In genomic region chr12:82588017-82588416, GRCm38 (mm10) we compare ENCODE assay signal across 12 mouse cellular contexts. TPM values are rescaled to one million over a fixed set of nuclear protein-coding genes. Genes with fewer than 3 reads are reported as not detected.
DNase-seq lines count a peak whose midpoint lies in the region; ATAC-seq and TF ChIP-seq lines count a peak whose summit lies in the region.
"Had no signal": no experiment of that assay in that cellular context is flagged by ENCODE, and none has a peak within 500 bp of the region (broad histone marks: within the 10 kb centered on the region; RNA-seq: fewer than 3 reads in every experiment).

Rgs6 (plus strand) TSS chr12:82588292.

- H3K4me2 ChIP-seq in hindbrain, embryonic 15.5 days = 0 out of 2 replicates have a peak within 1 kb of the TSS, but pooled peaks have one; percentile 6
- H3K4me2 ChIP-seq: stomach, embryonic 15.5 days had no signal

- no peak within 1 kb of the TSS for H3K9ac ChIP-seq in hindbrain, embryonic 15.5 days
- H3K9ac ChIP-seq: stomach, embryonic 15.5 days had no signal

- intact Hi-C loops in left cerebral cortex, postnatal 4 days (cut with DNase I) = no loop called here

- TF ChIP-seq CTCF in cerebellum, adult 2 months (IDR thresholded peaks at IDR 0.05; ENCODE audit: borderline replicate concordance, insufficient read depth, low read depth, low read length) = no peak

- H3K27me3 ChIP-seq in cerebellum, adult 2 months (ENCODE audit: control insufficient read depth, insufficient read depth, low read length) = no peaks in the 10 kb centered on the region
- H3K27me3 ChIP-seq in hindbrain, embryonic 15.5 days = no peaks in the 10 kb centered on the region
- H3K27me3 ChIP-seq: stomach, embryonic 15.5 days had no signal

- H3K36me3 ChIP-seq in hindbrain, embryonic 15.5 days = no peaks in the 10 kb centered on the region
- H3K36me3 ChIP-seq: stomach, embryonic 15.5 days had no signal

- TF ChIP-seq POLR2A in cerebellum, adult 2 months (IDR thresholded peaks at IDR 0.05; ENCODE audit: borderline replicate concordance, insufficient read depth, low read length) = no peak

- H3K27ac ChIP-seq in cerebellum, adult 2 months (ENCODE audit: insufficient read depth, low read length) = no peak within 1 kb of the TSS
- H3K27ac ChIP-seq in hindbrain, embryonic 15.5 days (replicated peaks) = no peak within 1 kb of the TSS
- H3K27ac ChIP-seq: stomach, embryonic 15.5 days had no signal

- no peak for ATAC-seq in hindbrain, embryonic 15.5 days (ENCODE audit: low FRiP score, low read depth)
- ATAC-seq: lung, postnatal 0 days had no signal

- no peaks in the 10 kb centered on the region for H3K9me3 ChIP-seq in hindbrain, embryonic 15.5 days
- H3K9me3 ChIP-seq: stomach, embryonic 15.5 days had no signal

- H3K4me3 ChIP-seq in cerebellum, adult 2 months (replicated peaks; ENCODE audit: insufficient read depth, low read depth, low read length) = no peak within 1 kb of the TSS
- no peak within 1 kb of the TSS for H3K4me3 ChIP-seq in hindbrain, embryonic 15.5 days
- H3K4me3 ChIP-seq: stomach, embryonic 15.5 days had no signal

- no peaks in the 10 kb centered on the region for H3K4me1 ChIP-seq in cerebellum, adult 2 months (ENCODE audit: control insufficient read depth, insufficient read depth, low read length)
- H3K4me1 ChIP-seq in hindbrain, embryonic 15.5 days (replicated peaks) = peaks cover 9% of the 10 kb centered on the region
- H3K4me1 ChIP-seq: stomach, embryonic 15.5 days had no signal

- 92% methylated on average over 2 of the region's 2 CpGs for WGBS in cerebellum, adult 2 months
- 72% methylated on average over 2 of the region's 2 CpGs for WGBS in hindbrain, embryonic 15.5 days

- no peak for DNase-seq in cerebellum, adult 2 months
- no peak for DNase-seq in cerebellum, postnatal 4 days (ENCODE audit: low spot score in 2 of 2)
- no peak for DNase-seq in layer of hippocampus, postnatal 10 days (ENCODE audit: low spot score in 2 of 2)
- DNase-seq in layer of hippocampus, adult 9-11 months = no peak
- DNase-seq in left cerebral cortex, postnatal 4 days = no peak
- DNase-seq in Muller cell, postnatal 12 days (ENCODE audit: inconsistent ontology term) = no peak
- DNase-seq in spleen, adult 18-20 months = no peak
- DNase-seq: adrenal gland, adult 2 months had no signal

RNA-seq across cellular contexts. Expression of gene Rgs6, which starts in this region (rescaled TPM):
- 16.1 and 16.8 TPM in 2 replicates for polyA plus RNA-seq in cerebellum, adult 2 months (2012; rRNA removed)
- total RNA-seq in layer of hippocampus, postnatal 10 days (2021) = 10 to 100 TPM; 20.6 to 20.7 TPM
- polyA plus RNA-seq in hindbrain, embryonic 15.5 days (2015; fragmentation: Nextera tagmentation; extraction: Ambion mirVana) = 8.6 and 11.0 TPM in 2 replicates
- total RNA-seq in left cerebral cortex, postnatal 4 days (2021) = 10 to 100 TPM; 65.4 to 79.4 TPM
- total RNA-seq: MEL had no signal
